Mouse (Mus musculus): ENCODE data around the gene Dusp22. TPM values are rescaled to one million over a fixed set of nuclear protein-coding genes. Genes with fewer than 3 reads are reported as not detected.

Gene Dusp22
- polyA plus RNA-seq, 1 experiment from 2014 or later, result 24.3 TPM

DNA sequence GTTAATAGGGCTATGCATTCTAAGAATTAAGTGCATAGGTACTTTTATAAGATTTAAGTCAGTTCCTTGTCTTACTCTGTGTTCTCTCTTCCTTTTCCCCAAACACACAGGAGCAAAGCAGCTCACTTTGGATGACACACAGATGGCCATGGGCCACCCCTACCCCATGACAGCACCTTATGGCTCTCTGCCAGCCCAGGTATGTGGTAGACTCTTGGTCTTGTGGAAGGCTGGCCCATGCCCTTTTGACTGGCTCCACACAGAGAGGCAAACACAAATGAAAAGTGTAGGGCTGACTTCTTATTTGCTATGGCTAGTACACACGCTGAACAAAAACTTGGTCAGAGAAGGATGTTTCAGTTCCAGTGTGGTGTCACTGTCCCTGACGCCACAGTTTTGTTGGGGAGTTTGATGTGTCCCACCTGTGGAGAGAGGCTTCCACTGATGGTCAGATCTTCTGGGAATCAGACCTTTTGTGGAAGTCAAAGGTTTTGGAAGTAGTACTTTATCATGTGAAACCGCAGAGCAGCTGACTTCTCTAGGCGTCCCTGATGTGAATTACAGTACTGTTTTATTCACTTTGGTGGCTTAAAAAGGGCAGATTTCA lies 92.9 kb downstream of the Dusp22 start:
- Histone ChIP-seq H3K4me3 (replicated peaks) (no peak overlapping the region), H3K9me3 (no peaks in the 10 kb centered on the region), H3K27me3 (peaks cover 68% of the 10 kb centered on the region), H3K4me2 (no peak overlapping the region), H3K9ac (replicated peaks) (no peak overlapping the region), H3K27ac (no peak overlapping the region), H3K4me1 (replicated peaks) (peaks cover 24% of the 10 kb centered on the region), H3K36me3 (no peaks in the 10 kb centered on the region)
- 82% methylated on average over 4 of the region's 4 CpGs for WGBS
- no peak for ATAC-seq (ENCODE audit: insufficient number of reproducible peaks, insufficient read depth, low FRiP score, low TSS enrichment, low read depth)

DNA sequence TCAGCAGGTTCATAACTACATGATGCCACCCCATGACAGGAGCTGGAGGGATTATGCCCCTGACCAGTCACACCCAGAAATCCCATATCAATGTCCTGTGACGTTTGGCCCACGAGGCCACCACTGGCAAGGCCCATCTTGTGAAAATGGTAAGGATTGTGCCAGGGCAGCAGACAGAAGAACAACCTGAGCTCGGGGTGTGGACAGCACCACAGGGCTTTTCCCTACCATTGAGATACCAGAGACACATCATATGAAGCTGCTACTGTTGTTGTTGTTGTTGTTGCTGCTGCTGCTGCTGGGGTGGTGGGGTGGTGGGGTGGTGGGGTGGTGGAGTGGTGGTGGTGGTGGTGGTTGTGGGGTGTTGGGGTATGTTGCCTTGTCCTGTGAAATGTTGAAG lies 93.6 kb downstream of the Dusp22 start:
- Histone ChIP-seq H3K9me3 (no peaks in the 10 kb centered on the region), H3K4me2 (no peak overlapping the region), H3K27me3 (peaks cover 62% of the 10 kb centered on the region), H3K9ac (replicated peaks) (no peak overlapping the region), H3K4me3 (replicated peaks) (no peak overlapping the region), H3K27ac (no peak overlapping the region), H3K4me1 (replicated peaks) (peaks cover 24% of the 10 kb centered on the region), H3K36me3 (no peaks in the 10 kb centered on the region)
- no peak for ATAC-seq (ENCODE audit: insufficient number of reproducible peaks, insufficient read depth, low FRiP score, low TSS enrichment, low read depth)
- 85% methylated on average over 3 of the region's 3 CpGs for WGBS

DNA sequence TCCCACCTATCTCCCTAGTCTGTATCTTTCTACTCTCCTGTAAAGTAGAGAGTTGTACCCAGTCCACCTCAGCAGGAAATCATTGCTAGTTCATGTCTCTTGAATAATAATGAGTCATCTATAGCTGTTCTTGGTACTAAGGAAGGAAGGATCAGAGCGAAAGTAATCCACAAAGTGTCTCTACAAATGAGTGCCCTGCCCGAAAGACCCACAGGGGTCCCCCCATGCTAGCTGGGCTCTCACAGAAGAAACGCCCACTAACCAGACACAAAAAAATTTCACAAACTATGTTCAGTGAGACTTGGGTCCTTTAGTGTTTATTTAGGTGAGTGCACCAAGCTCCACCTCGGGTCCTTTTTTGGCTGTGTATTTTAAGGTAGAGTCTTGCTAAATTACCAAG lies 94.3 kb downstream of the Dusp22 start:
- Histone ChIP-seq H3K27ac (no peak overlapping the region), H3K9ac (replicated peaks) (no peak overlapping the region), H3K27me3 (peaks cover 57% of the 10 kb centered on the region), H3K4me2 (no peak overlapping the region), H3K4me3 (replicated peaks) (no peak overlapping the region), H3K4me1 (replicated peaks) (peaks cover 18% of the 10 kb centered on the region), H3K36me3 (no peaks in the 10 kb centered on the region), H3K9me3 (no peaks in the 10 kb centered on the region)
- ATAC-seq (ENCODE audit: insufficient number of reproducible peaks, insufficient read depth, low FRiP score, low TSS enrichment, low read depth), result no peak
- WGBS, result 83% methylated on average over 4 of the region's 4 CpGs

DNA sequence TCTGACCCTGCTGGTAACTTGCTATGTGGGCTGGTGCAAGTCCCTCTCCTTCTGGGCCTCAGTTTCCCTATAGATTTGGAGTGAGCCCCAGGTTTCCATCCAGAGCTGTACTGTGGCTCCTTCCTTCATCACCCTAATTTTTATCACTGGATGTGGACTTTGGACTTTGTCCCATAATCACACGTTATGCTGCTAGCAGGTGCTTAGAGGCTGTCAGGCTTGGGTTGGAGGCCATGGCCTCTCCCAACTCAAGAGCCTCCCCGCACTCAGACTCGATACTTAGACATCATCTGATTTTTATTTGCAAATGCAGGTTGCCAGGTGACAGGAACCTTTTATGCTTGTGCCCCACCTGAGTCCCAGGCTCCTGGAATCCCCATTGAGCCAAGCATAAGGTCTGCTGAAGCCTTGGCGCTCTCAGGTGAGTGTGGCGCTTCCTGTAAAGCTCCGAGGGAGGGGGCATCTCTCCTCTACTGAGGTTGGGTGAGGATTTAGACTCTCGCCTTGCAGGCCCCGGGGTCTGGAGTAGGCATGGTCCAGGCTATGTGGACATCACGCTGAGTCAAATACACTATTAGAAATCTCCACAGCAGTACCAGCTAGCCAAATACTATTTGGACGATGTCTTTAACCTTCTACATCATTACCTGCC lies 95.2 kb downstream of the Dusp22 start:
- Histone ChIP-seq H3K4me1 (replicated peaks) (peaks cover 9% of the 10 kb centered on the region; the same call in 1 of the 2 replicates), H3K9ac (replicated peaks) (no peak overlapping the region), H3K27me3 (peaks cover 48% of the 10 kb centered on the region), H3K36me3 (no peaks in the 10 kb centered on the region), H3K27ac (no peak overlapping the region), H3K4me2 (no peak overlapping the region), H3K4me3 (replicated peaks) (no peak overlapping the region), H3K9me3 (no peaks in the 10 kb centered on the region)
- WGBS, result 81% methylated on average over 10 of the region's 10 CpGs
- no peak for ATAC-seq (ENCODE audit: insufficient number of reproducible peaks, insufficient read depth, low FRiP score, low TSS enrichment, low read depth)

DNA sequence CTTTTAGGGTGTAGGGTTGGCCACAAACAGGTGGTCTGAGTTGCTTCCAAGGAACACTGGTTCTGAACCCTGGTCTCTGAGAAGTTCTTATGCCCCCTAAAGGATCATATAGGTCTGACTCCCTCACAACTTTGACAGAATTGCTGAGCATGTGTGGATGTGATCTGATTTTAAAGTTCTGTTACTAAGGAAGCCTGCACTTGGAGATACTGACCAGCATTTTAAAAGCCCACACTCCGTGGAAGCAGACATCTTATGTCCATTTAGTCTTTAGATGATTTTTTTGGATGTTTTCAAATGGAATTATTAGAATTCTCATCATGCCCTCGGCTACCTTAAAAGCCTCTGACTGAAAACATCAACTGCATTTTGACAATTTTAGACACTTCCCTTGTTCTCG lies 95.8 kb downstream of the Dusp22 start:
- Histone ChIP-seq H3K9me3 (no peaks in the 10 kb centered on the region), H3K27ac (no peak overlapping the region), H3K27me3 (peaks cover 42% of the 10 kb centered on the region), H3K36me3 (no peaks in the 10 kb centered on the region), H3K4me3 (replicated peaks) (no peak overlapping the region), H3K4me1 (replicated peaks) (peaks cover 6% of the 10 kb centered on the region; the same call in 1 of the 2 replicates), H3K9ac (replicated peaks) (no peak overlapping the region), H3K4me2 (no peak overlapping the region)
- ATAC-seq (ENCODE audit: insufficient number of reproducible peaks, insufficient read depth, low FRiP score, low TSS enrichment, low read depth), result no peak
- 73% methylated on average over 3 of the region's 3 CpGs for WGBS

DNA sequence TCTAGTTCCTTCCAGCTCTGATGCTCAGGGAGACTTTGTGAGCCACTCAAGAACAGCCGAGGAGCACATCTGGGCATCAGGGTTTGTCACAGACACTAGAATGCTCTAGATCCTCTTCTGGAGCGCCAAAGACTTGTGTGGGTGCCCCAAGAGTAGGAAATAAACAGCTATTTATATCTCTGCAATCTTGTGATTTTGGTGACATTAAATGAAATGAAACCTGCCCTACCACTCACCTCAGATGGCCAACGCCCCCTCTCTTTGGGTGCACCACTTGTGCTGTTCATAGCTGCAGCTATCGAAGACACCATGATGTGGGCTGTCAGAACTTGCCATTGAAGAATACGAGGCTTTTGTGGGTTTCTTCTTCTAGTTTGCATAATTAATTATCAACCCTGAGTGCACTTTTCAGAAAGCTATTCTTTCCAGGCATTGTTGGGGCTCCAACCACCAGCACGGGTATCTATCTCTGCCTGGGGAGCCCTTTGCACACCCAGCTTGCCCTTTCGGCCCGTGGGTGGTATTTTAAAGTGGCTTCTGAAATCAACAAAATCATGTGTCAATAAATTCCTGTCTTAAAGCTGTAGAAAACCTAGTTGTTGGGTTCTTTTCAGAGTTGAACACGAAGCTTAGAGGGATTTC lies 96.3 kb downstream of the Dusp22 start:
- no peaks in the 10 kb centered on the region for H3K36me3 ChIP-seq
- H3K9me3 ChIP-seq, result no peaks in the 10 kb centered on the region
- H3K27me3 ChIP-seq, result peaks cover 37% of the 10 kb centered on the region
- H3K27ac ChIP-seq, result no peak overlapping the region
- no peak for ATAC-seq (ENCODE audit: insufficient number of reproducible peaks, insufficient read depth, low FRiP score, low TSS enrichment, low read depth)
- no peak overlapping the region for H3K4me2 ChIP-seq
- H3K9ac ChIP-seq (replicated peaks), result no peak overlapping the region
- no peak overlapping the region for H3K4me3 ChIP-seq (replicated peaks)
- WGBS, result 81% methylated on average over 9 of the region's 9 CpGs
- 0 out of 2 replicates have a peak, but pooled peaks cover under 1% of the 10 kb centered on the region for H3K4me1 ChIP-seq (replicated peaks)

DNA sequence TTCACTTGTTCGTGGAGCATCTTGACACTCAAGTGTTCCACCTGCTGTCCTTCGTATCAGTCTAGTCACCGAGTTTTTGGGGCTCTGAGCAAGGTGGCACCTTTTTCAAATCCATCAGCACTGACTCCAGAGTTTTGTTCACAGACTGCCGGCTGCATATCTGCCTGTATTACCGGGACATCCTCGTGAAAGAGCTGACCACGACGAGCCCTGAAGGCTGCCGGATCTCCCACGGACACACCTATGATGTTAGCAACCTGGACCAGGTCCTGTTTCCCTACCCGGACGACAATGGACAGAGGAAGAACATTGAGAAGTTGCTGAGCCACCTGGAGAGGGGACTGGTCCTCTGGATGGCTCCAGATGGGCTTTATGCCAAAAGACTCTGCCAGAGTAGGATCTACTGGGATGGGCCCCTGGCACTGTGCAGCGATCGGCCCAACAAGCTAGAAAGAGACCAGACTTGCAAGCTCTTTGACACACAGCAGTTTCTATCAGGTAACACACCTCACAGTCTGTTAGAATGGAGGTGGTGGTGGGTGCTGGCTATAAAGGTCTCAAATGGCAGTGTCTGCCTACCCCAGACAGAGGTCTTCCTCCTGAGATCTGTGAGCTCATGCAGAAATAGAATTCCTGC lies 97.6 kb downstream of the Dusp22 start:
- 85% methylated on average over 14 of the region's 14 CpGs for WGBS
- no peaks in the 10 kb centered on the region for H3K4me1 ChIP-seq (replicated peaks)
- H3K9me3 ChIP-seq, result no peaks in the 10 kb centered on the region
- no peak overlapping the region for H3K27ac ChIP-seq
- ATAC-seq (ENCODE audit: insufficient number of reproducible peaks, insufficient read depth, low FRiP score, low TSS enrichment, low read depth), result no peak
- H3K27me3 ChIP-seq, result peaks cover 26% of the 10 kb centered on the region
- H3K36me3 ChIP-seq, result no peaks in the 10 kb centered on the region
- H3K4me2 ChIP-seq, result no peak overlapping the region
- H3K9ac ChIP-seq (replicated peaks), result no peak overlapping the region
- no peak overlapping the region for H3K4me3 ChIP-seq (replicated peaks)

DNA sequence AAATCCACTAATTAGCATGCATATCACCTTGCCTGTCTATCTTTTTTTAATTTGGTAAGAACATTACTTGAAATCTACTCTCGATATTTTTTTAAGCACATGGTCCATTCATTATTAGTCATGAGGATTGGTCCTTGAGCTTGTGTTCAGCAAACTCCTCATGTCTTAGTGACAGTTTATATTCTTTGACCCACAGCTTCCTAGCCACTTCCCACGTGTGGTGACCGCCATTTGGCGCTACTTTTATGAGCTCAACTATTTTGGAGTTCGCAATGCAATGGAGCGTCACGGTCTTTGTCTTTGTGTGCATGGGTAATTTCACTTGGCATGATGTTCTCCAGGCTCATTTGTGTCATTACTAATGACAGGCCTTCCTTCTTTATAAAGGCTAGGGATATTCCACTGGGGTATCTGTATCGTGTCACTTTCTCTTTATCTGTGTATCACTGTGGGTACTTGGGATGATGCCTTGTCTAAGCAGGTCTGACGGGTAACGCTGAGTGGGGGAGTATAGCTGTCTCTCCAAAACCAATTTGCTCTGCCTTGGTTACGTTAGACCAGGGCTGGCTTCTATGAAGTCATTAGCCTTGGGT lies 99.1 kb downstream of the Dusp22 start:
- Histone ChIP-seq H3K27ac (no peak overlapping the region), H3K4me3 (replicated peaks) (no peak overlapping the region), H3K27me3 (peaks cover 13% of the 10 kb centered on the region), H3K36me3 (no peaks in the 10 kb centered on the region), H3K4me1 (replicated peaks) (no peaks in the 10 kb centered on the region), H3K9me3 (no peaks in the 10 kb centered on the region), H3K9ac (replicated peaks) (no peak overlapping the region), H3K4me2 (no peak overlapping the region)
- ATAC-seq (ENCODE audit: insufficient number of reproducible peaks, insufficient read depth, low FRiP score, low TSS enrichment, low read depth), result no peak
- WGBS, result 84% methylated on average over 11 of the region's 11 CpGs

DNA sequence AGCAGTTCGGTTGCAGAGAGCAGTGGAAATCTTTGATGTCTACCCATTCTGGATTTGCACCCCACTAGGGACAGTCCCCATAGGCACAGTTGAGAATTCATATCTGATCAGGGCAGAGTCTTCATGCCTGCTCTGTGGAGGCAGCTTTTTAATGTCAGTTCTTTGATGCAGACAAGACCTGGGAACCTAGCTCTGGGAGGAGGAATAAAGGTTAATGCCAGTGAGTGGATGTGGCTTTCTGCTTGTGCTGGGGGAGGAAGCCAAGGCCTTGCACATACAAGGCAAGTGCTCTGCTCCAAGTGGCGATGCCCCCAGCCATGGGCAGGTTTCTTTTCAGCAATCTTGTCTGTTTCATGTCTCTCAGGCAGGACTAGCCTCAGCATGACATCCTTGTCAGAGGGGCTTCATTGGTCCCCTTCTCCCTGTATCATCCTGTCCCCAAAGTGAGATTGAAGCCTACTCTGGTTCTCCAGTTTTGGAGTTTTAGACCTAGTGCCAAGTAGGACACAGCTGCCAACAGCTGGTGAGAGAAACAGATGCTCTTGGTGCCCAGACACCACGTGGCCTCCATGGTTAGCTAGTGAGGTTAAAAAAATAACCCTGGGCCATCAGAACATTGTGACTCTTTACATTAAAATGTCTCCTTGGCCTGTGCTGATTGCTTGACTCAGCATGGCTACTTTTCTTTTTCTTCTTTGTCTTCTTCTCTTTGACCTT lies 100.7 kb downstream of the Dusp22 start:
- H3K36me3 ChIP-seq, result no peaks in the 10 kb centered on the region
- H3K4me3 ChIP-seq (replicated peaks), result no peak overlapping the region
- WGBS, result 78% methylated on average over 3 of the region's 3 CpGs
- no peak overlapping the region for H3K4me2 ChIP-seq
- H3K9ac ChIP-seq (replicated peaks), result no peak overlapping the region
- no peak overlapping the region for H3K27ac ChIP-seq
- no peak for ATAC-seq (ENCODE audit: insufficient number of reproducible peaks, insufficient read depth, low FRiP score, low TSS enrichment, low read depth)
- H3K27me3 ChIP-seq, result peaks cover 3% of the 10 kb centered on the region; the same call in 1 of the 2 replicates
- H3K4me1 ChIP-seq (replicated peaks), result no peaks in the 10 kb centered on the region
- H3K9me3 ChIP-seq, result no peaks in the 10 kb centered on the region
